Mouse (Mus musculus): ENCODE measurements at regions not wholly inside any gene's neighbourhood (a gene's known extent, or its start where the extent isn't known, plus 50 kb on each side); places are given as distances from the start of the nearest gene placed in this dataset.

- TF ChIP-seq CTCF (IDR thresholded peaks at IDR 0.05; ENCODE audit: low read depth) = no peak
- TF ChIP-seq EP300 (IDR thresholded peaks at IDR 0.05; ENCODE audit: low read depth) = no peak
Measured at GRCm38 (mm10) chr4:142664781-142665180, 425.6 kb upstream of the Kazn start.

Data from liver, embryonic 14.5 days (tissue).